Mouse (Mus musculus) stomach, postnatal 0 days (tissue): ENCODE results near the gene Trim12a. TPM values are rescaled to one million over a fixed set of nuclear protein-coding genes. Genes with fewer than 3 reads are reported as not detected.

ENCODE experiments used
- polyA plus RNA-seq: library from polyadenylated mRNA; unstranded; fragments of >200 nt; fragmentation: Nextera tagmentation; extraction: Ambion mirVana; gene quantifications from 2 replicates; pipeline ENCODE4 v1.2.1, GENCODE M21; 2015

Gene Trim12a
- polyA plus RNA-seq, 1 experiment from 2014 or later: 5.8 TPM

Other genes starting within 250 kb of the Trim12a start
- not detected in 2 replicates for gene Olfr644, start 243.6 kb downstream of the Trim12a start, polyA plus RNA-seq
- not detected in 2 replicates for gene Olfr645, start 230.0 kb downstream of the Trim12a start, polyA plus RNA-seq
- gene Olfr646, start 210.6 kb downstream of the Trim12a start, polyA plus RNA-seq: 0.11 TPM in 1 of 2 replicates, not detected in the other
- not detected in 2 replicates for gene Ubqln5, start 185.6 kb downstream of the Trim12a start, polyA plus RNA-seq
- gene Olfr643, start 178.1 kb downstream of the Trim12a start, polyA plus RNA-seq: not detected in 2 replicates
- not detected in 2 replicates for gene Ubqln3, start 172.2 kb downstream of the Trim12a start, polyA plus RNA-seq
- gene Ubqlnl, start 164.9 kb downstream of the Trim12a start, polyA plus RNA-seq: not detected in 2 replicates
- gene Olfm5, start 150.6 kb downstream of the Trim12a start, polyA plus RNA-seq: not detected in 2 replicates
- gene Olfr648, start 132.1 kb downstream of the Trim12a start, polyA plus RNA-seq: 0.07 and 0.08 TPM in 2 replicates
- not detected in 2 replicates for gene Olfr649, start 119.5 kb downstream of the Trim12a start, polyA plus RNA-seq
- gene Trim6, start 96.7 kb downstream of the Trim12a start, polyA plus RNA-seq: 0.74 and 0.83 TPM in 2 replicates
- 2.0 and 2.7 TPM in 2 replicates for gene Trim34a, start 71.0 kb downstream of the Trim12a start, polyA plus RNA-seq
- gene Trim5, start 27.4 kb downstream of the Trim12a start, polyA plus RNA-seq: 0.35 and 0.51 TPM in 2 replicates
- not detected in 2 replicates for gene Trim34b, start 14.0 kb upstream of the Trim12a start, polyA plus RNA-seq
- 1.1 and 1.2 TPM in 2 replicates for gene Trim12c, start 37.9 kb upstream of the Trim12a start, polyA plus RNA-seq
- gene Trim30b, start 54.4 kb upstream of the Trim12a start, polyA plus RNA-seq: 0.12 TPM in 2 replicates
- 0.08 and 0.11 TPM in 2 replicates for gene Trim30c, start 85.4 kb upstream of the Trim12a start, polyA plus RNA-seq
- 1.2 and 1.6 TPM in 2 replicates for gene Trim30a, start 149.7 kb upstream of the Trim12a start, polyA plus RNA-seq
- gene Trim30d, start 192.4 kb upstream of the Trim12a start, polyA plus RNA-seq: 0.87 and 1.0 TPM in 2 replicates
- not detected in 2 replicates for gene Olfr651, start 234.7 kb upstream of the Trim12a start, polyA plus RNA-seq
- not detected in 2 replicates for gene Olfr652, start 245.4 kb upstream of the Trim12a start, polyA plus RNA-seq